Mouse (Mus musculus) monocyte, adult 2 months (primary cell): ENCODE results near the gene Csad.
"Not testable (repeated sequence)": the region's sequence is repeated elsewhere in the genome, so short reads cannot be mapped to it uniquely, and the experiment has no call there.

Experiments used
- DNase-seq, 2 experiments: peaks; one replicate each; pipeline ENCODE4 v3.0.0; 2022; ENCODE audit warnings: low spot score in 2 of 2, low read depth in 1 of 2

Csad gene

GRCm38 (mm10) chr15:102235371-102236027, 31.0 kb upstream of the Csad start:
- no peak for DNase-seq

GRCm38 (mm10) chr15:102233896-102234295, 29.4 kb upstream of the Csad start:
- DNase-seq, result no peak

GRCm38 (mm10) chr15:102232764-102233163, 28.2 kb upstream of the Csad start:
- DNase-seq, result no peak

GRCm38 (mm10) chr15:102231748-102232147, 27.2 kb upstream of the Csad start, which contains the start of gene Itgb7:
Gene Itgb7, minus strand, starts transcription at chr15:102231944.
- peak in 1 of 2 experiments; percentile 27 for DNase-seq

GRCm38 (mm10) chr15:102230408-102231321, 26.1 kb upstream of the Csad start:
- peak in 1 of 2 experiments; percentile 38 for DNase-seq

- DNase-seq, result not testable (repeated sequence)
Observed at GRCm38 (mm10) chr15:102225619-102226018, 21.1 kb upstream of the Csad start.

- DNase-seq, result peak in 1 of 2 experiments; percentile 32
Observed at GRCm38 (mm10) chr15:102224992-102225617, 20.6 kb upstream of the Csad start.

- peak in 1 of 2 experiments; percentile 53 for DNase-seq
Observed at GRCm38 (mm10) chr15:102224186-102224991, 19.9 kb upstream of the Csad start.

- no peak for DNase-seq
Observed at GRCm38 (mm10) chr15:102222386-102222785, 17.9 kb upstream of the Csad start.

GRCm38 (mm10) chr15:102217325-102217724, 12.8 kb upstream of the Csad start:
- DNase-seq, result no peak

GRCm38 (mm10) chr15:102216459-102217228, 12.1 kb upstream of the Csad start:
- DNase-seq, result no peak

- DNase-seq, result no peak
Observed at GRCm38 (mm10) chr15:102215624-102216023, 11.1 kb upstream of the Csad start.

- no peak for DNase-seq
Observed at GRCm38 (mm10) chr15:102214132-102214531, 9.6 kb upstream of the Csad start.

- DNase-seq, result no peak
Observed at GRCm38 (mm10) chr15:102211895-102212294, 7.4 kb upstream of the Csad start.

GRCm38 (mm10) chr15:102210816-102211215, 6.3 kb upstream of the Csad start:
- no peak for DNase-seq

GRCm38 (mm10) chr15:102209114-102209513, 4.6 kb upstream of the Csad start:
- DNase-seq, result no peak

- DNase-seq, result no peak
Observed at GRCm38 (mm10) chr15:102208092-102208561, 3.6 kb upstream of the Csad start.

- no peak for DNase-seq
Observed at GRCm38 (mm10) chr15:102207351-102207750, 2.8 kb upstream of the Csad start.

GRCm38 (mm10) chr15:102205779-102206178, 1.3 kb upstream of the Csad start:
- no peak for DNase-seq

GRCm38 (mm10) chr15:102203835-102204381, 616 bp downstream of the Csad start:
- peak in 1 of 2 experiments; percentile 34 for DNase-seq
